Mouse (Mus musculus) spleen, postnatal 4 days (tissue): ENCODE measurements at regions not wholly inside any gene's neighbourhood (a gene's known extent, or its start where the extent isn't known, plus 50 kb on each side); places are given as distances from the start of the nearest gene placed in this dataset.

Source experiments
- DNase-seq, 2 experiments: peaks; one replicate each; pipeline ENCODE4 v3.0.0; 2022; ENCODE audit warnings: low spot score in 2 of 2

GRCm38 (mm10) chr11:24804623-24805023, 726.8 kb downstream of the Bcl11a start:
- no peak for DNase-seq

GRCm38 (mm10) chr11:24829578-24830401, 751.9 kb downstream of the Bcl11a start:
- DNase-seq = no peak

GRCm38 (mm10) chr11:24830484-24830883, 752.6 kb downstream of the Bcl11a start:
- DNase-seq = no peak

- DNase-seq = no peak
These were observed 766.2 kb downstream of the Bcl11a start for GRCm38 (mm10) chr11:24843839-24844738.

- no peak for DNase-seq
These were observed 779.1 kb downstream of the Bcl11a start for GRCm38 (mm10) chr11:24856991-24857390.

- DNase-seq = no peak
These were observed 786.8 kb downstream of the Bcl11a start for GRCm38 (mm10) chr11:24864637-24865036.

- no peak for DNase-seq
These were observed 787.4 kb downstream of the Bcl11a start for GRCm38 (mm10) chr11:24865067-24865796.
